Mouse (Mus musculus): ENCODE measurements at regions not wholly inside any gene's neighbourhood (a gene's known extent, or its start where the extent isn't known, plus 50 kb on each side); places are given as distances from the start of the nearest gene placed in this dataset.

GRCm38 (mm10) chr8:34651750-34652149 lies 540.2 kb upstream of the Gm10131 start:
- no peak for DNase-seq (ENCODE audit: low read depth, low spot score)

- peak; percentile 39 for DNase-seq (ENCODE audit: low read depth, low spot score)
Measured at GRCm38 (mm10) chr8:34628221-34628620, 516.7 kb upstream of the Gm10131 start.

DNA sequence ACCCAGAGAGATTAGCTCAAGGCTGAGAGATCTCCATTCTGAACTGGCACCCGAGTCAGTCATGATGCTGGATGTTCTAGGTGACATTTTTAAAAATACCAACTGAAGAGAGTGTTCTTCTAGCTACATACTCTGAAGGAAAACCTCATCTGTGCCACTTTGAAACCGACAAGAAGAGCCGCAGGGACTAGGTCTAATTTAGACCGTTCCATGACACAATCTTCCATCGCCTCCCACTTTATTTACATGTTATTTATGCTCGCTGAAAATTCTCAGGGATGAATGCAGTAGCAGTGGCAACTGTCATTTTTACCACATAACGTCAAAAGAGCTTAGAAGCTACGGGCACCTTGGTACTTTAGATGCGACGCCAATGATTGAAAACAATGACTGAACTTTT lies 514.1 kb upstream of the Gm10131 start:
- no peak for DNase-seq (ENCODE audit: low read depth, low spot score)

DNA sequence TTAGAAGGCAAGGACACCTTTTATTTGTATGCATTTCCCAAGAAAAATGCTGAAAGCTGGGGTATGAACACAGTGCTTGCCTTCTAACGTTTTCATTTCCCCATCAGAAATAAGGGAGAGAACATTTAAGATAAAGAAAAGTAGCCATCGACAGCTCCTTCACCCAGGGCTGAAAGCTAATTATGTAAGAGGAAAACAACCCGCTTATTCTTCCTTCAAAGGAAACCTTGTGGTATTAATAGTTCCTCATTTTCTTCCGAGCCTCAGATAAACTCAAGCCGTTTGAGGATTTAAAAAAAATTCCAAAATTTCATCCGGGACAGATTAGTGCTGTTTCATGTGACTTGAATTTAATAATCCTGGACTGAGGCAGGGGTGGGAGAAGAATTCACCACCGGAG lies 512.2 kb upstream of the Gm10131 start:
- DNase-seq (ENCODE audit: low read depth, low spot score) = no peak

DNA sequence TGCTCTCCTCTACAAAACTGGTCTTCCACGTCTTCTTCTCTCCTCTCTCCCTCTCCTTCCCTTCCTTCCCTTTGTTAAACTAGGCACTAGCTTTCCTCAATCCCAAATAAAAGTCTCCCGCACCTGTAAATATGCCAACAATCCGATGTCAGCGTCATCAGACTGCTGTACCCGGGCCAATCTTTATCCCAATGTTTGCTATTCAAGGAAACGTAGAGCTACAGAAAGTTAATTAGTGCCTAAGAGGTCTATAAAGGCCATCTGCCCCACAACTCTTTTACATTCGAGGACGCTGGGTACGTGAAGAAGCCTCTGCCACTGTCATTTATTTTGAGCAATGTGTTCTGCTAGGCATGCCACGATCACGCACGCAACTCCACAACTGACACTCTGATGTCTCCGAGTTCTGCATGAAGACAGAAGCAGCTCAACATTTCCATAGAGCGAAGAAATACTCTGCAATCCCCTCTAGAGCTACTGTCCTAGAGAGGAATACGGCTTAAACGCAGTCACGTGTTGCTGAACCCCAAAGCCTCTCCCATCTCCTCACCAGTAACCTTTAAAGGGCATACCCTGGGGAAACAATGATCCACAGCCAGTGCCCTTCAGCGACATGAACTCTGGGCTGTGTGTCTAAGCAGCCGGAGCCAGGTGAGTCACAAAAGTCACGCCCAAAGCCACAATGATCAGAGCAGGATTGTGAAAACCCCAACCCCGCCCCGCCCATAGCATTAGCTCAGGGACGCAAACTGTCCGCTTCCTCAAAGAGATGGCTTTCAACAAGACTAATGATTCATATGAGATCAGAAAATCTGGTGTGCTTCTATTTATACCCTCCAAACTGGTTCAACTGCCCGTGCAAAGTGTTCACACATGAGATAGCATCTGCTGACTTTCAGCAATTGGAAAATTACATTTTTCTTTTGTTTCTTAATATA lies 510.9 kb upstream of the Gm10131 start:
- peak; percentile 36 for DNase-seq (ENCODE audit: low read depth, low spot score)

- DNase-seq (ENCODE audit: low read depth, low spot score) = peak; percentile 68
Measured at GRCm38 (mm10) chr8:34618046-34618445, 506.5 kb upstream of the Gm10131 start.

- no peak for DNase-seq (ENCODE audit: low read depth, low spot score)
Measured at GRCm38 (mm10) chr8:34614987-34615386, 503.4 kb upstream of the Gm10131 start.

- DNase-seq (ENCODE audit: low read depth, low spot score) = no peak
Measured at GRCm38 (mm10) chr8:34614031-34614526, 502.5 kb upstream of the Gm10131 start.

DNA sequence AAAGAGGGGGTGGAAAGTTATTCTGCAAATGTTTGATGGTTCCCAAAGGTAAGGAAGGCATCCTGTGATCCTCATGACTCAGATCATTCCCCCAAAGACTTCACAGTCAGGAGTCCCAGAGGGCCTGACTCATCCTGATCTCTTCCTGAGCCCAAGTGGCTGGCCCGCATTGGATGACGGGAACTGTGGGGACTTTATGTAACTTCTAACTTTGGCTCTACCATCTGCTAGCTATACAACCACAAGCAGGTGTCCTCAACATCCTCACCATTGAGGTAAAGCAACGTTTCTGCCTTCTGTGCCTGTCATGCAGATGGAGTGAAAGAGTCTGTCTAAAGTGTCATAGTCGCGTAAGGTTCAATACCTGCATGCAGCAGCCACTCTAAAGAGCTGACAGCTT lies 501.6 kb upstream of the Gm10131 start:
- DNase-seq (ENCODE audit: low read depth, low spot score) = no peak

DNA sequence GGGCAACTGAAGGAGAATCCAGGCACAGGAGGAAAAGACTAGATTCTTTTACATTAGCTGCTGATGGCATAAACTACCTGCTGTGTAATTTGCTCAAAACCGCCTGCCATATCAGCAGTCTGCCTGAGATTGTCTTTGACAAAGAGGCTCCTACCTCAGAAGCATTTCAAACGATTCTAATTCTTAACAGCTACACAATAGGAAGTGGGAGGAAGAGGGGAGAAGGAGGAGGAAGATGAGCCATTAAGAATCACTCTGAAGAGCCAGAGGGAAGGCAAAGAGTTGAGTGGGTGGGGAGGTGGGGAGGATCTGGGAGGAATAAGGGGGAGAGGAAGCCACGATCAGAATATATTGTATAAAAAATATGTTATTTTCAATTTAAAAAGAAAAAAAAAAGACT lies 500.9 kb upstream of the Gm10131 start:
- no peak for DNase-seq (ENCODE audit: low read depth, low spot score)

GRCm38 (mm10) chr8:34610186-34610585 lies 498.6 kb upstream of the Gm10131 start:
- DNase-seq (ENCODE audit: low read depth, low spot score) = no peak

DNA sequence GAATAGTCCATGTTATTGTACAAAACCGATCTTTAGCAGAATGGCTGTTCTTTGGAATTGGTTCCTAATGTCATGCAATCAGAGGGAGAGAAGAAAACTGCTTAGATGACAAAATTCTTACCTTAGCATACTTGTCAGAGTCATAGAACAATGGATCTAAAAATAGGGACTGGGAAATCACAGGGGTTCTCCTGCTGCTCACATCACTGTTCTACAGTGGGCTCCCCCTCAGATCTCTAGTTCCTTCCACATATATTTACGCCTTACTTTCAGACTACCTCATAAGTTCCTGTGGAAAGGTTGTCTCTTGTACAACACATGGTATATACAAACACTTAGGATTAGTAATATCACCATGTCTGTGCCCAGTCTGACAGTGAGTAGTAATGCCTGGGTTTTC lies 495.9 kb upstream of the Gm10131 start:
- no peak for DNase-seq (ENCODE audit: low read depth, low spot score)

- no peak for DNase-seq (ENCODE audit: low read depth, low spot score)
Measured at GRCm38 (mm10) chr8:34605031-34605430, 493.5 kb upstream of the Gm10131 start.

GRCm38 (mm10) chr8:34604581-34604980 lies 493.0 kb upstream of the Gm10131 start:
- no peak for DNase-seq (ENCODE audit: low read depth, low spot score)

- no peak for DNase-seq (ENCODE audit: low read depth, low spot score)
Measured at GRCm38 (mm10) chr8:34601426-34601953, 490.0 kb upstream of the Gm10131 start.

DNA sequence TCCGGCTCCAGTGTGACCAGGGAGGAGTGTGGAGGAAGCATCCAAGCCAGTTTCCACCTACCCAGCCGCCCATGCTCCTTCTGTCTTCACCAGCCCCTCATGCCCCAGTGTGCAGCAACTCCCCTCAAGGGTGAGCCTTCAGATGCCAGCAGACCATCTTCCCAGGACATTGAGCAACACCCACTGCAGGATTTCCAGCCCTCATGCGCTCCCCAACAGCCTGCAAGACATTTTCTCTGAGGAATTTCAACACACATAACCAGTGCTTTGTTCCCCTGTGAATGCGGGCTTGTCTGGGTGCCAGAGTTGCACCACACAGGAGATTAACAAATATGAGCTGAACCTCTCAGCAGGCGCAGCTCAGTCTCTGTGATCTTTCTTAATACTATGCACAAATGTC lies 489.3 kb upstream of the Gm10131 start:
- DNase-seq (ENCODE audit: low read depth, low spot score) = no peak

DNA sequence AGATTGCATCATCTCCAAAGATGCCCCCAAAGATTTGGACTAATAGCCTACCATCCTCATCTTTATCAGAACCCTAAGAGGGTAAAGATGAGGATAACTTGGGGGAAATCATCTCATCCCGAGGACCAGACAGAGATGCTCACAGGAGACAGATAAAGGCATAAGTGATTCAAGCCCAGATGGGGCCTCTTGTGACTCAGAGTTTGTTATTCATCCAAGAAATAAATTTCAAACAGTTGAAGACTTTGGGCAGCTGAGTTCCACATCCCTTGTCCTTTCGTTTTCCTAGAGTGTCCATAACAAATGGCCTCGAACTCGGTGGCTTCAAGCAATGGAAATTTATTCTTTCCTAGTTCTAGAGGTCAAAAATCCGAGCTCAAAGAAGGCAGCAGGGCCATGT lies 485.1 kb upstream of the Gm10131 start:
- no peak for DNase-seq (ENCODE audit: low read depth, low spot score)

DNA sequence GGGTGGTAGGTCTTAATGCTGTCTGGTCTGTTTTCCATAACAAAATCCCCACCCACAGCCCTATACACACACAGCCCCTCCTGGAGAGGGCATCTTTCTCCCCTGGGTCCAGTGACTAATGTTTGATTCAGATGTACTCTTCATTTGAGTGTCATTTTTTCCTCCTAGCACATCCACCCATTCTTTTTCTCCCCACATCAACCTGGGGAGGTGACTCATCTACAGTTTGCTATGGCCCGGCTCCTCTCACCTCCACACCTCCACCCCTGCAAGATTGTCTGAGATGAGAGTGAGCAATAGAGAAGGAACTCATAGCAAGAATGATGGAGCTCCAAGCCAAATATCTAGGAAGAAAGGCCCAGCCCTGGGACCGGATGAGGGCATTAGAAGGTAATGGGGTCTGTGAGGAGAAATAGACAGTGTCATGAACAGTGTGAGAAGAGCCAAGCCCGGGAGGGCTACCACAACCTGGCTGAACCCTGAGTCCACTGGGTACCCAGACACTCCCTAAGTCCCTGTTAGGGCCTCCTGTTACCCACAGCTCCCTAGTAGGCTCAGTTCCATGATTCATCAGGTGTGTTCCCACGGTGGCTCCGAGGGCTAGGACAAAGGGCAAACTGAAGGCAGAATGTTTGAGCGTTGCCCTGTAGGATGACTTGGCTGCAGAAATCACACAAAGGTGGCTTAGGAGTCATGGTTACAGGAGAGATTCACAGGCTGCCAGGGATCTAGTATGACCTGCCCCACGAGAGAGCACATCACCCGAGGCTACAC lies 479.6 kb upstream of the Gm10131 start:
- DNase-seq (ENCODE audit: low read depth, low spot score) = no peak

DNA sequence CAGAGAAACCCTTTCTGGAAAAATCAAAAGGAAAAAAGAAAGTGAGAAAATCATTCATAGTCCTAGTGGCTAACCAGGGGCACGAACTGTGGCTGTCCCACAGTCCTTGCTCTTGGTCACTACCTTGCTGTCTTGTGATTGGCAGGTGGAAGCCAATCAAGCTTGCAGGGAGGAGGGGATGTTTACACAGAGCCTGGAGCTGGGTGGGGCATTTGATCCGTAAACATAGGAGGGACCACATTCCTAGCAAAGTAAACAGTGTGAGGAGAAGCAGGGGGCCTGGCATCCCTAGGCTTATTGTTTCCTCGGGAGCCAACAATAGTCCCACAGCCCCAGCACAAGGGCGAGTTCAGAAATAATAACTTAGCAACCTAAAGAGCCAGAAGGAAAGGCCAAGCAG lies 466.5 kb upstream of the Gm10131 start:
- DNase-seq (ENCODE audit: low read depth, low spot score) = no peak

- DNase-seq (ENCODE audit: low read depth, low spot score) = no peak
Measured at GRCm38 (mm10) chr8:34574009-34574408, 462.5 kb upstream of the Gm10131 start.

GRCm38 (mm10) chr8:34573007-34573881 lies 461.7 kb upstream of the Gm10131 start:
- DNase-seq (ENCODE audit: low read depth, low spot score) = no peak
